Mouse (Mus musculus) olfactory bulb, adult 2 months (tissue): Measurements from ENCODE around the gene 1700113H08Rik. TPM values are rescaled to one million over a fixed set of nuclear protein-coding genes. Genes with fewer than 3 reads are reported as not detected.

Experiments used
- H3K27ac ChIP-seq: fragments of 200-500 bp; 2 replicates; pipeline ENCODE4 v1.5.1; 2012; ENCODE audit warnings: low read depth, low read length; ENCODE audit not compliant: insufficient read depth
- H3K4me1 ChIP-seq: fragments of 200-500 bp; 2 replicates; pipeline ENCODE4 v1.6.1; 2012; ENCODE audit warnings: low read length; ENCODE audit not compliant: control insufficient read depth, insufficient read depth
- H3K4me3 ChIP-seq: fragments of 200-500 bp; 2 replicates; pipeline ENCODE4 v1.5.1; 2012; ENCODE audit warnings: mild to moderate bottlenecking, low read depth, low read length, moderate library complexity; ENCODE audit not compliant: insufficient read depth
- CTCF ChIP-seq: fragments of 200-500 bp; IDR thresholded peaks from 2 replicates; pipeline ENCODE4 v1.5.1; 2012; ENCODE audit warnings: low read depth, mild to moderate bottlenecking, low read length, moderate library complexity; ENCODE audit not compliant: insufficient read depth
- POLR2A ChIP-seq: fragments of 200-500 bp; IDR thresholded peaks from 2 replicates; pipeline ENCODE4 v1.6.1; 2012; ENCODE audit warnings: mild to moderate bottlenecking, low read depth, low read length, moderate library complexity; ENCODE audit not compliant: insufficient read depth
- WGBS: fragments of 180-500 bp; shearing (Covaris S2); methylation state at CpG from one replicate; pipeline ENCODE4 v1.1.7; 2018; 5-methylcytosine and 5-hydroxymethylcytosine counted together
- polyA plus RNA-seq: library from polyadenylated mRNA; stranded (reverse); fragments of >200 nt; gene quantifications from 2 replicates; pipeline ENCODE4 v1.2.4, GENCODE M21; 2012; ENCODE audit warnings: low replicate concordance; ENCODE audit not compliant: missing spikeins, insufficient read depth, insufficient read length

The 1700113H08Rik gene
- polyA plus RNA-seq, 1 experiment: not detected

DNA sequence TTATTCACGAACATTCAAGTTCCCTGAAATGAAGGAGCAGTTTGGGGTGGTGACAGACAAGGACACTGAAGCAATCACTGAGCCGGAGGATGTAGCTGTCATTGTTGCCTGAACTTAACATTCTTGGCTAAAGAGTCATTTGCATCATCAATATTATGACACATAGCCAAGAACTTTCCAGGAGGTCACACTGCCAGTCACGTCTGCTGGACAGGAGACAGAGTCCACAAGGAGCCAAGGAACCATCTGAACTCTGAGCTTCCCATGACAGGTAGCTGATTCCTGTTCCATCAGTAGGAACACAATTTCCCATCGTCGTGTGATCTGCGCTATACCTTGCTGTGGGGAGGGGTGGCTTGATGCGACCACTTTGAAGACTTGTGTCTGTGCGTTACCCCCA is 25.1 kb upstream of the 1700113H08Rik start:
- no peak for TF ChIP-seq CTCF
- no peak for TF ChIP-seq POLR2A
- 91% methylated on average over 8 of the region's 8 CpGs for WGBS

DNA sequence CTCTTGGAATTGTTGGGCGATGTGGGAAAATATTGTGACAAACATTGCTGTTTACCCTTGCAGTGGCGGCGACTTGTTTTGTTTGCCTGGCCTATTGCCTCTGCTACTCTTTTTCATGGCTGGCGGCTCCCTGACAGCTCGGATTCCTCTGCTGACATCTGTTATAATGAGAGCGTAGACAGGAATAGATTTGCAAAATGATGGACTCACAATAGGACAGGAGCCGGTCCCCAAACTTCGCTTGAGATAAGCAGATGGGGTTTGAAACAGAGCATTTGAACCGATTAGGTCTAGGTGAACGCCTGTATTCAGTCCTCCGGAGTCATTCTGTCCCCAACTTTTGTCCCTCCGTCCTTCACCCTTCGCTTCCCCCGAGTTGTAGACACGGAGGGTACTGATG is 22.0 kb upstream of the 1700113H08Rik start:
- TF ChIP-seq CTCF: no peak
- no peak for TF ChIP-seq POLR2A
- no peak overlapping the region for H3K4me3 ChIP-seq
- no peak overlapping the region for H3K27ac ChIP-seq
- WGBS: 81% methylated on average over 15 of the region's 15 CpGs
- peaks cover 2% of the 10 kb centered on the region; the same call in 1 of the 2 replicates for H3K4me1 ChIP-seq

More for the DNA sequence above, 25.1 kb upstream of the 1700113H08Rik start:
- H3K4me1 ChIP-seq: peaks cover 2% of the 10 kb centered on the region; the same call in 1 of the 2 replicates
- H3K4me3 ChIP-seq: no peak overlapping the region
- no peak overlapping the region for H3K27ac ChIP-seq

DNA sequence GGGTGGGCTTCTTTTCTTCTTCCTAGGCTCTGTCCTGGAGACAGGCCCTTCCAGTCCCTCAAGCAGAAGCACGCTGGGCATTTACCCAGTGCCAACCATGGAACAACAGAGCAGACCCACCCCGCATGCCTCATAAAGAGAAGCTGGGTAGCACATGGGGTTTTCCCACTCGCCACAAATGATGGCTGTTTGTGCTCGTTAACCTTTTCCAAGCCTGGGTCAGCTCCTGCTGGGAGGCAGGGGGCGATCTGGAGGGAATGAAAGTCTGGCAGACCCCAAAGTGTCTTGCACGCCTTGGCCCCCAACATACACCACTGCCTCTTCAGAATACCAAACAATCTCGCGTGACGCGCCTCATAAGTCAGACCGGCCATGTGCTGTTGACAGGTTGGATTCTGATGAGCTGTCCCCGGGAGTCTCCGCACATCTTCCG is 21.6 kb upstream of the 1700113H08Rik start:
- TF ChIP-seq CTCF: no peak
- TF ChIP-seq POLR2A: no peak
- no peaks in the 10 kb centered on the region for H3K4me1 ChIP-seq
- 80% methylated on average over 14 of the region's 14 CpGs for WGBS
- H3K27ac ChIP-seq: no peak overlapping the region
- H3K4me3 ChIP-seq: no peak overlapping the region

DNA sequence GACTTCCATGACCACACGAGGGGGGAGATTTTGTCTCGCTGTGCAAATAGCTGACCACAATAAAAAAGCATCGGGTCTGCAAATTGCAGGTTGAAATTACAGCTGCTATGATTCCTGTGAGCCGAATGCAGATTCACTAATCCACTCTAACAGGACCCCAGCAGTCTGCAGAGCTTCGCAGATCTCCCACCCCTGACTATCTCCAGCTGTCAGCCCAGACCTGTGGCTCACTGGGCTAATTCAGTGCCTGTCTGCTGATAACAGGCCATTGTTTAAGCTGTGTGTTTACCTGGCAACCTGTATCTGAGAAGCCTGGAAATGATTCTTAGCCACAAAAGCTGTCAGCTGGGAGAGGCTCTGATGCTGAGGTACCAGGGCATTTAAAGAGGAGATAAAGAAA is 20.8 kb upstream of the 1700113H08Rik start:
- H3K4me1 ChIP-seq: no peaks in the 10 kb centered on the region
- TF ChIP-seq POLR2A: no peak
- TF ChIP-seq CTCF: no peak
- H3K27ac ChIP-seq: no peak overlapping the region
- 70% methylated on average over 5 of the region's 5 CpGs for WGBS
- no peak overlapping the region for H3K4me3 ChIP-seq

GRCm38 (mm10) chr10:87039340-87039739 is 18.5 kb upstream of the 1700113H08Rik start:
- Histone ChIP-seq H3K4me3 (no peak overlapping the region), H3K4me1 (no peaks in the 10 kb centered on the region), H3K27ac (no peak overlapping the region)
- TF ChIP-seq CTCF (no peak), POLR2A (no peak)
- WGBS: 92% methylated on average over 6 of the region's 6 CpGs

DNA sequence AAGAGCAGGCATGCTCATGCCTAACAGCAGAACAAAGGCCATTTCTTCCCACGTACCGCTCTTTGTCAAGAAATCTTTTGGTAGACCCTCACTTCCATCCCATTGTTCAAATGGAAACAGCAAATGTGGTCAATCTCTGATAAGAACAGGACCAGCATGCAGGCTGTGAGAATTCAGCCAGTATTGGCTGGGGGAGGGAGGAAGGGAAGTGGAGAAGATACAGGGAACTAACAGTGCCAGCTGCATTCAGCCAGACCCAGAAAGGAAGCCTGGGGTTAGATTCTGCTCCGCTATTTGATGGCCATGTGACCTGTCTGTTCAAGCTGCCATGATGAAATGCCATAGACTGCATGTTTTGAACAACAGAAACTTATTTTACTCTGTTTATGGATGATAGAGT is 18.0 kb upstream of the 1700113H08Rik start:
- Histone ChIP-seq H3K4me1 (no peaks in the 10 kb centered on the region), H3K27ac (no peak overlapping the region), H3K4me3 (no peak overlapping the region)
- TF ChIP-seq CTCF (no peak), POLR2A (no peak)
- WGBS: 94% methylated on average over 3 of the region's 3 CpGs

GRCm38 (mm10) chr10:87041265-87041664 is 16.6 kb upstream of the 1700113H08Rik start:
- TF ChIP-seq POLR2A (no peak), CTCF (no peak)
- Histone ChIP-seq H3K4me3 (no peak overlapping the region), H3K4me1 (no peaks in the 10 kb centered on the region), H3K27ac (no peak overlapping the region)
- WGBS: 80% methylated on average over 7 of the region's 7 CpGs

- H3K4me1 ChIP-seq: no peaks in the 10 kb centered on the region
- H3K4me3 ChIP-seq: no peak overlapping the region
- no peak for TF ChIP-seq CTCF
- TF ChIP-seq POLR2A: no peak
- no peak overlapping the region for H3K27ac ChIP-seq
- 88% methylated on average over 3 of the region's 3 CpGs for WGBS
Observed at GRCm38 (mm10) chr10:87045273-87045672, 12.6 kb upstream of the 1700113H08Rik start.

GRCm38 (mm10) chr10:87046469-87046868 is 11.4 kb upstream of the 1700113H08Rik start:
- WGBS: 28% methylated on average over 6 of the region's 6 CpGs
- Histone ChIP-seq H3K27ac (no peak overlapping the region), H3K4me1 (no peaks in the 10 kb centered on the region), H3K4me3 (no peak overlapping the region)
- TF ChIP-seq CTCF (no peak), POLR2A (no peak)
